Mouse (Mus musculus): ENCODE measurements around the gene Smim5. TPM values are rescaled to one million over a fixed set of nuclear protein-coding genes. Genes with fewer than 3 reads are reported as not detected.

Smim5 gene
- polyA plus RNA-seq (2012; rRNA removed), result 2.9 and 4.1 TPM in 2 replicates

DNA sequence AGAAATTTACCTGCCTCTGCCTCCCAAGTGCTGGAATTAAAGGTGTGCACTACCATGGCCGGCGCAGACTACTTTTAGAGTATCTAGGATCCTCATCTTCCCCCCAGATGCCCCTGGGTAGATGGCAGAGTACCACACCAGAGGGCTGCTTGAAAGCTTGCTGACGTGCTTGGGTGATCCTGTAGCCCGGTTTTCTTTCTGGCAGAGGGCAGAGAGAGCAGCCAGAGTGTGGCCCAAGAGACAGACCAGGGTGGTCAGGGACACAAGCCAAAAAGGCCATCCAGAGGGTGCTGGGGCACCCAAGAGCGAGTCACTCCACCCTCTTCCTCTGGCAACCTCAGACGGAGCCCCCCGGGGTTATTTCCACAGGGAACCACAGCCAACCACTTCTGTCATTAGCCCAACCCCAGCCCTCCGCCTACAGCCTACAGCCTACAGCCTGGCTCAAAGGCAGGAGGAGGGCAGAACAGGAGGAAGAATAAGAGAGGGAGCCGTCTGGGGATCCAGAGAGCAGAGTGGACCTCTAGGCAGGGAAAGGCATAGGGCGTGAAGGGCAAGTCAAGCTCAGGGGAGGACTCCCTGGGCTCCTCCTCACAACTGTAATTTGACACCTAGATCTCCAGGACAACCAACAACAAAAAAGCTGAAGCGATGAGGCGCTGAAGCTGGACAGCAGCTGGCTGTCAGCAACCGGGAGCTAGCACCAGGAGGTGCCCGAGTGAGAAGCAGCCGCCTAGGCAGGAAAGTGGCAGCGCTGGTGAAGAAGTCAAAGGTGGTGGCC, at the start of gene Smim5:
TSS of gene Smim5 (plus strand) at position 481 of the 781 bp plus-strand sequence.

GRCm38 (mm10) chr11:115858354-115858753, 41.4 kb upstream of the Smim5 start, which contains the start of gene Myo15b:
Gene Myo15b, plus strand, starts transcription at chr11:115858406.

GRCm38 (mm10) chr11:115911632-115912376, 12.0 kb downstream of the Smim5 start, which contains the start of gene Smim6:
Gene Smim6, plus strand, starts transcription at chr11:115912017.

GRCm38 (mm10) chr11:115933108-115933746, 33.5 kb downstream of the Smim5 start, which contains the start of the genes Sap30bp and Recql5:
Gene Sap30bp, plus strand, starts transcription at chr11:115933282.
Gene Recql5, minus strand, starts transcription at chr11:115933477.

Other genes starting within 250 kb of the Smim5 start
- 14.7 and 17.2 TPM in 2 replicates for gene Grb2, start 191.4 kb upstream of the Smim5 start, polyA plus RNA-seq (2012; rRNA removed)
- 43.3 and 44.3 TPM in 2 replicates for gene Tmem94, start 134.5 kb upstream of the Smim5 start, polyA plus RNA-seq (2012; rRNA removed)
- 26.5 and 26.7 TPM in 2 replicates for gene Caskin2, start 86.3 kb upstream of the Smim5 start, polyA plus RNA-seq (2012; rRNA removed)
- gene Tsen54, start 85.2 kb upstream of the Smim5 start, polyA plus RNA-seq (2012; rRNA removed), result 29.9 and 48.0 TPM in 2 replicates
- gene Llgl2, start 75.9 kb upstream of the Smim5 start, polyA plus RNA-seq (2012; rRNA removed), result 187 and 224 TPM in 2 replicates
- gene Myo15b, start 41.6 kb upstream of the Smim5 start, polyA plus RNA-seq (2012; rRNA removed), result 25.2 and 34.4 TPM in 2 replicates
- 24.8 and 28.5 TPM in 2 replicates for gene Smim6, start 12.1 kb downstream of the Smim5 start, polyA plus RNA-seq (2012; rRNA removed)
- gene Sap30bp, start 33.3 kb downstream of the Smim5 start, polyA plus RNA-seq (2012; rRNA removed), result 13.2 and 13.4 TPM in 2 replicates
- 9.7 and 12.0 TPM in 2 replicates for gene Recql5, start 33.5 kb downstream of the Smim5 start, polyA plus RNA-seq (2012; rRNA removed)
- gene Itgb4, start 74.7 kb downstream of the Smim5 start, polyA plus RNA-seq (2012; rRNA removed), result 37.3 and 46.8 TPM in 2 replicates
- 47.5 and 60.9 TPM in 2 replicates for gene Galk1, start 112.8 kb downstream of the Smim5 start, polyA plus RNA-seq (2012; rRNA removed)
- 64.3 and 74.4 TPM in 2 replicates for gene H3f3b, start 128.0 kb downstream of the Smim5 start, polyA plus RNA-seq (2012; rRNA removed)
- gene Unk, start 130.4 kb downstream of the Smim5 start, polyA plus RNA-seq (2012; rRNA removed), result 11.0 and 11.8 TPM in 2 replicates
- 8.1 and 8.3 TPM in 2 replicates for gene Unc13d, start 178.0 kb downstream of the Smim5 start, polyA plus RNA-seq (2012; rRNA removed)
- gene Wbp2, start 187.0 kb downstream of the Smim5 start, polyA plus RNA-seq (2012; rRNA removed), result 168 and 184 TPM in 2 replicates
- gene Trim47, start 227.2 kb downstream of the Smim5 start, polyA plus RNA-seq (2012; rRNA removed), result 47.2 and 62.0 TPM in 2 replicates
- 6.7 and 7.1 TPM in 2 replicates for gene Trim65, start 231.2 kb downstream of the Smim5 start, polyA plus RNA-seq (2012; rRNA removed)
- 49.6 and 56.5 TPM in 2 replicates for gene Mrpl38, start 238.9 kb downstream of the Smim5 start, polyA plus RNA-seq (2012; rRNA removed)